Mouse (Mus musculus) limb, embryonic 10.5 days (tissue): ENCODE data around the gene Git1. TPM values are rescaled to one million over a fixed set of nuclear protein-coding genes. Genes with fewer than 3 reads are reported as not detected.

Experiments
- DNase-seq: peaks from one replicate; pipeline ENCODE4 v3.0.0-alpha.2; 2017; ENCODE audit warnings: low spot score
- H3K27ac ChIP-seq: fragments of 300-500 bp; sonication (generic); 2 replicates; pipeline ENCODE4 v1.5.1; 2016; ENCODE audit warnings: mild to moderate bottlenecking
- H3K27me3 ChIP-seq: fragments of 300-500 bp; sonication (generic); 2 replicates; pipeline ENCODE4 v1.6.1; 2016; ENCODE audit warnings: low read depth, mild to moderate bottlenecking; ENCODE audit not compliant: poor library complexity, severe bottlenecking
- H3K36me3 ChIP-seq: fragments of 300-500 bp; sonication (generic); 2 replicates; pipeline ENCODE4 v1.6.1; 2016; ENCODE audit warnings: mild to moderate bottlenecking, moderate library complexity
- H3K4me1 ChIP-seq: fragments of 300-500 bp; sonication (generic); 2 replicates; pipeline ENCODE4 v1.6.1; 2016
- H3K4me3 ChIP-seq: fragments of 300-500 bp; sonication (generic); 2 replicates; pipeline ENCODE4 v1.5.1; 2016; ENCODE audit warnings: mild to moderate bottlenecking, moderate library complexity
- H3K9me3 ChIP-seq: fragments of 300-500 bp; sonication (generic); replicated peaks from 2 replicates; pipeline ENCODE4 v1.6.1; 2016; ENCODE audit warnings: mild to moderate bottlenecking
- WGBS: fragments of 180-500 bp; shearing (Covaris S2); methylation state at CpG from one replicate; pipeline ENCODE4 v1.1.7; 2016; 5-methylcytosine and 5-hydroxymethylcytosine counted together
- polyA plus RNA-seq: library from polyadenylated mRNA; unstranded; fragments of >200 nt; fragmentation: Nextera tagmentation; extraction: Ambion mirVana; gene quantifications from 2 replicates; pipeline ENCODE4 v1.2.1, GENCODE M21; 2016

Git1 gene
- polyA plus RNA-seq, 1 experiment from 2014 or later, result 14.8 TPM

DNA sequence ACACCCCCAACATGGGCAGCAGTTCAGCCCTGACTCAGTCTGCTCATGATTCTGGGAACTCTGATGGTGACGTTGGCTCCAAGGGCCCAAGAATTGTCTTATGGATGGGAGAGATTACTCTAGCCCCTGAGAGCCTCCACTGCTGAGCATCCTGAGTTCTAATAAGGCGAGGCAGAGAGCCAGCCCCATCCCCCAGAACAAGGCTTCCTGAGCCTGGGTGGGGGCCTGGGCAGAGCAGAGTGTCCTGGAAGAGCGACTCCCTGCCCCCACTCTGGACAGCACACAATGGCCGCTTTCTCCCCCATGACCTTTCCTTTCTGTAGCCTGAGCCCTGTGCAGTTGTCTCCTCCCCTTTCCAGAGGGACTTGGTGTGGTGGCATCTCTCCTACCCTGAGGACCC lies 4.5 kb downstream of the Git1 start:
- peaks cover 79% of the 10 kb centered on the region for H3K4me1 ChIP-seq
- DNase-seq, result no peak
- no peaks in the 10 kb centered on the region for H3K27me3 ChIP-seq
- H3K4me3 ChIP-seq, result peak overlapping the region; percentile 34
- peak overlapping the region; percentile 88 for H3K27ac ChIP-seq
- H3K36me3 ChIP-seq, result peaks cover 55% of the 10 kb centered on the region
- 34% methylated on average over 4 of the region's 4 CpGs for WGBS
- H3K9me3 ChIP-seq, result no peaks in the 10 kb centered on the region

DNA sequence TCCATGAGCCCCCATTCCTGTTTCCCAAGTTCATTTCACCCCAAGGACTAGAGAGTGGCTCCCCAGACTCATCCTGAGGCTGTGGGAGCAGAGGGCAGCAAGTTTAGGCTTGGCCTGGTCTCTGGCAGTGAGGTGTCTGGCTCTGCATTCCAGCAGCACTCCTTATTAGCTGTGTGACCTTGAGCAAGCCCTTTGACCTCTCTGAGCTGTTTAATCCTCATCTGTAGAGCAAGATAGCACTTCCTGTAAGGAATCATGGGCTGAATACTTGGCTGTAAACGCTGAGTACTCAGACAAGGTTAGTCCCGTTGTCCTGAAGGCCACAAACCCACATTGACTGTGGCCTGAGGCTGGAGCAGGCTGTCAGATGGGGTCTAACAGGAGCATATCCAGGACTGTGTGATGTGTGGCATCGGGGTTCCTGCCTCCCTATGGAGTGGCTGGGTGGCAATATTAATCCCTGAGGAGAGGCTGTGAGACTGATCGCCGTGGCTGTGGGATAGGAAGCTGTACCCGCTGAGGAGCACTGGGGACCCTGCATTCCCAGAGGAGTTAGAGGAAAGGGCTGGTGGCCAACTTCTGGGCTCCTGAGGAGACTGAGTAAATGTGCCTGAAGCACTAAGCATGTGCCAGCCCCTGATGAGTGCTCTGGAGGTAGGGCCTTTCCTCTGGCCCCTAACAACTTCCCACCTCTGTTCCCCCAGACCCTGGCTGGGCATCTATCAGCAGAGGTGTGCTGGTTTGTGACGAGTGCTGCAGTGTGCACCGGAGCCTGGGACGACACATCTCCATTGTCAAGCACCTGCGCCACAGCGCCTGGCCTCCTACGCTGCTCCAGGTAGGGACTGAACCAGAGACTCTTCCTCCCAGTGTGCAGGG lies 5.1 kb downstream of the Git1 start:
- H3K27ac ChIP-seq, result peak overlapping the region; percentile 88
- peaks cover 77% of the 10 kb centered on the region for H3K4me1 ChIP-seq
- H3K4me3 ChIP-seq, result peak overlapping the region; percentile 34
- H3K27me3 ChIP-seq, result no peaks in the 10 kb centered on the region
- WGBS, result 77% methylated on average over 12 of the region's 12 CpGs
- DNase-seq, result no peak
- peaks cover 61% of the 10 kb centered on the region for H3K36me3 ChIP-seq
- no peaks in the 10 kb centered on the region for H3K9me3 ChIP-seq

DNA sequence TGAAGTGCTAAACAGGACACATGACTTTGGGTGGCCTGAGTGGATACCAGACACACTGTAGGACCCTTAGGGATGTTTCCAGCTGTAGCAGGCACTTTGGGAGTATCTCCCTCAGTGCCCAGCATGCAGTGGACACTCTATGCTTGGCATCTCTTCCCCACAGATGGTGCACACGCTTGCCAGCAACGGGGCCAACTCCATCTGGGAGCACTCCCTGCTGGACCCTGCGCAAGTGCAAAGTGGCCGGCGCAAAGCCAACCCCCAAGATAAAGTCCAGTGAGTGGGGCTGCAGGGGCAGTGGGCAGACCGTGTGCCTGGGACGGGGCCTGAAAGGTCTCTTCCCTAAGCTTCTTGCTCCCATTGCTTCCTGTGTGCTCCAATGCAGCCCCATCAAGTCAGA lies 6.0 kb downstream of the Git1 start:
- H3K36me3 ChIP-seq, result peaks cover 70% of the 10 kb centered on the region
- H3K4me3 ChIP-seq, result no peak overlapping the region
- no peak for DNase-seq
- H3K27me3 ChIP-seq, result no peaks in the 10 kb centered on the region
- H3K9me3 ChIP-seq, result no peaks in the 10 kb centered on the region
- WGBS, result 96% methylated on average over 7 of the region's 7 CpGs
- 0 out of 2 replicates have a peak overlapping the region, but pooled peaks have one; percentile 22 for H3K27ac ChIP-seq
- peaks cover 69% of the 10 kb centered on the region for H3K4me1 ChIP-seq

DNA sequence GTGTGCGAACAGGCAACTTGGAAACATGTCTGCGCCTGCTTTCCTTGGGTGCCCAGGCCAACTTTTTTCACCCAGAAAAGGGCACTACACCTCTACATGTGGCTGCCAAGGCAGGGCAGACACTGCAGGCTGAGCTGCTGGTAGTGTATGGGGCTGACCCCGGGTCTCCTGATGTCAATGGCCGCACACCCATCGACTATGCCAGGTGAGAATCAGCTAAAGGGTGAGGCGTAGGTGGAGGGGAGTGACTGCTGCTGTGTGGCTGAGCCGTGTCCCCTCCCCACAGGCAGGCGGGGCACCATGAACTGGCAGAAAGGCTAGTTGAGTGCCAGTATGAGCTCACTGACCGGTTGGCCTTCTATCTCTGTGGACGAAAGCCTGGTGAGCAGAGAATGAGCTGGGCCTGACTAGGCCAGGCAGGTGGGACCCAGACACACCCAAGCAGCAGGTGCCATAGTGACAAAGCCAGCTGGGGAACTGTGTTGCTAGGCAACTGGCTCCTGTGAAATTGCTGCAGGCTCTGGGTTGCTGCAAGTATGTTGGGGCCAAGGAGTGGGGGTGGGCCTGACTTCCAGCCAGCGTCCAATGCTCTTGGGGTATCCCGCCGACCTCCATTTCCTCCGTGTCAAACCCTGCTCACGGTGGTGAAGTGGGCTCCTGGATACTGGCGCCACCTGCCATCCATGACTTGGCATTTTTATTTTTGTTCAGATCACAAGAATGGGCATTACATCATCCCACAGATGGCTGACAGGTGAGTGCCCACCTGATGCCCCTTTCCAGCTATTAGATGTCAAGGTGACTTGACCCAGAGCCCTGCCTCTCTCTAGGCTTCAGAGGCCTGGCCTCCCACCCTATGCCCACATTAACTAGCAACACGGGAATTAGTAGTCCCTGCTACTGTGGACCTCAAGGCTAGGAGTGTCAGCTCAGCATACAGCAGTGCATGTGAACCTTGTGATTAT lies 7.3 kb downstream of the Git1 start:
- no peak for DNase-seq

DNA sequence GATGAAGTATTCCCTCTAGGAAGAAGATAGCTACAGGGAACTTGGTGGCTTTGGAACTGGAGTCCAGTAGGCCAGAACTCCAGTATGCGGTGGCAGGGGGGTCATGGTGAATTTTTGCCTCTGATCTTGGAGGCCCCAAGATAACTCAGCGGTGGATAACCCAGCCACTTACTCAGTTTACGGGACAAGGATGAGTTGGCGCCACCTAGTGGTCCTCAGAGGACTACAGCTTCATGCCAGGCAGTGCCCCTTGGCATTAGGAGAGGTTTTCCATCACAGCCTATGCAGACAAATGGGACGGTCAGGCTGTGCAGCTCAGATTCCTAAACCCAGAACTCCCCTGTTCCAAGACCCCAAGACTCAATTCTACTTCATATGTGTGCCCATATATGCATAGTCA lies 8.0 kb downstream of the Git1 start:
- H3K9me3 ChIP-seq, result no peaks in the 10 kb centered on the region
- DNase-seq, result peak; percentile 76
- peaks cover 84% of the 10 kb centered on the region for H3K36me3 ChIP-seq
- H3K4me3 ChIP-seq, result no peak overlapping the region
- H3K27ac ChIP-seq, result no peak overlapping the region; the same call in 1 of the 2 replicates
- WGBS, result 38% methylated on average over 5 of the region's 5 CpGs
- peaks cover 49% of the 10 kb centered on the region for H3K4me1 ChIP-seq
- H3K27me3 ChIP-seq, result no peaks in the 10 kb centered on the region

More for the DNA sequence above, 7.3 kb downstream of the Git1 start:
- H3K36me3 ChIP-seq, result peaks cover 82% of the 10 kb centered on the region
- H3K4me1 ChIP-seq, result peaks cover 56% of the 10 kb centered on the region
- H3K27me3 ChIP-seq, result no peaks in the 10 kb centered on the region
- H3K9me3 ChIP-seq, result no peaks in the 10 kb centered on the region
- H3K4me3 ChIP-seq, result no peak overlapping the region
- no peak overlapping the region; the same call in 1 of the 2 replicates for H3K27ac ChIP-seq
- 90% methylated on average over 17 of the region's 17 CpGs for WGBS

DNA sequence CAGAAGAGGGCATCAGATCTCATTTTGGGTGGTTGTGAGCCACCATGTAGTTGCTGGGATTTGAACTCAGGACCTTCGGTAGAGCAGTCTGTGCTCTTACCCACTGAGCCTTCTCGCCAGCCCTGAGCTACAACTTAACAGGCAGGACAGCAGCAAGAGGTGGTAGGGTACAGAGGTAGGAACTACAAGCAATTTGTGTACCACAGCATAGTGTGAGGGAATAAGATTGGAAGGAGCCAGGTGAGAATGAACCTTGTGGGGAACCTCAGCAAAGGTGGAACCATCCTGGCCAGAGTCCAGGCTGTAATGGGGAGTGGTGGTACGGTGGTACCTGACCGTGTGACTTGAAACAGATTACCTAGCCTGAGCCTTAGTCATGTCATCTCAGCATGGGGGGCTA lies 8.6 kb downstream of the Git1 start:
- Histone ChIP-seq H3K4me1 (peaks cover 44% of the 10 kb centered on the region), H3K4me3 (no peak overlapping the region), H3K27ac (no peak overlapping the region), H3K9me3 (no peaks in the 10 kb centered on the region), H3K27me3 (no peaks in the 10 kb centered on the region), H3K36me3 (peaks cover 87% of the 10 kb centered on the region)
- no peak for DNase-seq
- over 99% methylated on average over 4 of the region's 4 CpGs for WGBS

DNA sequence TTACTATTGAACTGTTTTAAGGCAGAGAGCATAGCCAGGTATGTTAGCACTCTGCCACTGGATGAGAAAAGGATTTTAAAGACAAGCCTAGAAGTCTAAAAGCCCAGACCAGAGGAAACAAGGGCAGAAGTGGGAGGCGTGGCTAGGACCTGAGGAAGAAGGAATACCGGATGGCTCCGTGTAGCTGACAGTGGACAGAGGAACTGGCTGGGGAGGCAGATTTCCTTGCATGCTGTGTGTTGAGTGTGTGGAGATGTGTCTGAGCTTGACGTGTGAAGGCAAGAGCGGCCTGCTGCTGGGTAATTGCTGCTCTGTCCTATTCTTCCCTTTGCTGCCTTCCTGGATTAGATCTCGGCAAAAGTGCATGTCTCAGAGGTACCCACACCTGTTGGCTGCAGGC lies 9.1 kb downstream of the Git1 start:
- no peak for DNase-seq
- H3K27me3 ChIP-seq, result no peaks in the 10 kb centered on the region
- H3K36me3 ChIP-seq, result peaks cover 88% of the 10 kb centered on the region
- H3K9me3 ChIP-seq, result no peaks in the 10 kb centered on the region
- peaks cover 41% of the 10 kb centered on the region for H3K4me1 ChIP-seq
- WGBS, result 83% methylated on average over 6 of the region's 6 CpGs
- no peak overlapping the region for H3K4me3 ChIP-seq
- no peak overlapping the region for H3K27ac ChIP-seq

DNA sequence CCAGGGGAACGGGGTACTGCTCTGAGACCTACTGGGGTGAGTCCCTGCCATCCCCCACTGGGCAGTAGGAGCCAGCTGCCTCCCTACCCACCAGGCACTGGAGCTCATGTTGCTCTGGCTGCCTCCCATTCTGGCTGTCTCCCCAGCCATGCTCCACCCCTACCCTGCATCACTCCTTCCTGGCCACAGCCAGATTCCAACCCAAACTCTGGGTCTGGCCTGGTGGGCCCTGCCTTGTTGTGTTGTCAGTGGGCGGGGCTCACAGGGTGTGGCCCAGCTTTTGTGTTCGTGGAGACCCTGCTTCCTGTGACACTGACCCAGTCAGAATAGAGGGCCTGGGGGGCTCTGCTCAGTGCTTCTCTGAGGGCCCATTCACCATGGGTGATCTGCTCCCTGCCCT lies 10.1 kb downstream of the Git1 start:
- Histone ChIP-seq H3K4me3 (no peak overlapping the region), H3K9me3 (no peaks in the 10 kb centered on the region), H3K36me3 (peaks cover 93% of the 10 kb centered on the region), H3K27ac (no peak overlapping the region), H3K4me1 (peaks cover 41% of the 10 kb centered on the region), H3K27me3 (no peaks in the 10 kb centered on the region)
- DNase-seq, result no peak
- WGBS, result 68% methylated on average over 3 of the region's 3 CpGs

DNA sequence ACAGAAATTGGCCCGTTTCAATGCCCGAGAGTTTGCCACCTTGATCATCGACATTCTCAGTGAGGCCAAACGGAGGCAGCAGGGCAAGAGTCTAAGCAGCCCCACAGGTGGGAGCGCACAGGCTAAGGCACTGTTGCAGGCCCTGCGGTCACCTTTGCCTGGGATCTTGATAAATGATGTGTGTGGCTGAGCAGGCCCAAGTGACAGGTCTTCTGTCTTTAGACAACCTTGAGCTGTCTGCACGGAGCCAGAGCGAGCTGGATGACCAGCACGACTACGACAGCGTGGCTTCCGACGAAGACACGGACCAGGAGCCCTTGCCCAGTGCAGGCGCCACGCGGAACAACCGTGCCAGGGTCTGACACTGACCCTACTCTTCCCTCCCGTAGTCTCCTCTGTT lies 11.0 kb downstream of the Git1 start:
- H3K4me1 ChIP-seq, result peaks cover 37% of the 10 kb centered on the region
- H3K27me3 ChIP-seq, result no peaks in the 10 kb centered on the region
- peaks cover 95% of the 10 kb centered on the region for H3K36me3 ChIP-seq
- no peak overlapping the region for H3K27ac ChIP-seq
- no peaks in the 10 kb centered on the region for H3K9me3 ChIP-seq
- 94% methylated on average over 19 of the region's 19 CpGs for WGBS
- H3K4me3 ChIP-seq, result no peak overlapping the region
- DNase-seq, result no peak

DNA sequence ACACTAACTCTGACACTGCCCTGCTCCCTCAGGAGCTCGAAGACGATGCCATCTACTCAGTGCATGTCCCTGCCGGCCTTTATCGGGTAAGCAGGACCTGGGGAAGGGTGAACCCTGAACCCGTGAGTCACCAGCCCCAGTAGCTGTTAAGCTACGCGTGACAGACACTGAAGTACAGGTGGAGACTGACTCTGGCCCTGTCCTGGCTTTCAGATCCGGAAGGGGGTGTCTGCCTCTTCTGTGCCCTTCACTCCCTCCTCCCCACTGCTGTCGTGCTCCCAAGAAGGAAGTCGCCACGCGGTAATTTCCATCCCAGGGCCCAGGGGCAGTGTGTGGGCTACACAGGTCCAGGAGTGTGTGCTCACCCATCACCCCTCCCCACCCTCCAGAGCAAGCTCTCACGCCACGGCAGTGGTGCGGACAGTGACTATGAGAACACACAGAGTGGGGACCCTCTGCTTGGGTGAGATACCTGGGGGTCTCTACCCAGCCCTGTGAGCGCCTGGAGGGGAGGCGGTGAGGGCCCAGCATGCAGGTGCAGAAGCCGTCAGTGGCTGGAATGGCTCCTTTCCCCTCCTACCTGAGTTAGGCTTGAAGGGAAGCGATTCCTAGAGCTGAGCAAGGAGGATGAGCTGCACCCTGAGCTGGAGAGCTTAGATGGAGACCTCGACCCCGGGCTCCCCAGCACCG lies 12.1 kb downstream of the Git1 start:
- H3K27me3 ChIP-seq, result no peaks in the 10 kb centered on the region
- H3K9me3 ChIP-seq, result no peaks in the 10 kb centered on the region
- no peak for DNase-seq
- 91% methylated on average over 22 of the region's 22 CpGs for WGBS
- no peak overlapping the region for H3K4me3 ChIP-seq
- peaks cover 27% of the 10 kb centered on the region for H3K4me1 ChIP-seq
- peaks cover 95% of the 10 kb centered on the region for H3K36me3 ChIP-seq
- no peak overlapping the region for H3K27ac ChIP-seq

DNA sequence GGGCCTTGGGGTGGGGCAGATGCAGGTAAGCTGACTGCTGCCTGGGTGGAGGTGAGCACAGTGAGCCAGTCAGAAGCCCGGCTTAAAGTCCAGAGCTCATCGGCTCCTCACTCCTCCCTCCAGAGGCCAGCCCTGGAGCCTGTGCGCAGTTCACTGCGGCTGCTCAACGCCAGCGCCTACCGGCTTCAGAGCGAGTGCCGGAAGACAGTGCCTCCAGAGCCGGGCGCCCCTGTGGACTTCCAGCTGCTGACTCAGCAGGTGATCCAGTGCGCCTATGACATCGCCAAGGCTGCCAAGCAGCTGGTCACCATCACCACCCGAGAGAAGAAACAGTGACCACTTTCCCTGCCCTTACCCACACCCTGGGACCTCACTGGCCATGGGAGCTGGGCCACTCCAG lies 12.9 kb downstream of the Git1 start:
- WGBS, result 96% methylated on average over 14 of the region's 14 CpGs
- Histone ChIP-seq H3K9me3 (no peaks in the 10 kb centered on the region), H3K36me3 (peaks cover 90% of the 10 kb centered on the region), H3K4me3 (no peak overlapping the region), H3K4me1 (peaks cover 19% of the 10 kb centered on the region), H3K27me3 (no peaks in the 10 kb centered on the region), H3K27ac (no peak overlapping the region)
- no peak for DNase-seq

DNA sequence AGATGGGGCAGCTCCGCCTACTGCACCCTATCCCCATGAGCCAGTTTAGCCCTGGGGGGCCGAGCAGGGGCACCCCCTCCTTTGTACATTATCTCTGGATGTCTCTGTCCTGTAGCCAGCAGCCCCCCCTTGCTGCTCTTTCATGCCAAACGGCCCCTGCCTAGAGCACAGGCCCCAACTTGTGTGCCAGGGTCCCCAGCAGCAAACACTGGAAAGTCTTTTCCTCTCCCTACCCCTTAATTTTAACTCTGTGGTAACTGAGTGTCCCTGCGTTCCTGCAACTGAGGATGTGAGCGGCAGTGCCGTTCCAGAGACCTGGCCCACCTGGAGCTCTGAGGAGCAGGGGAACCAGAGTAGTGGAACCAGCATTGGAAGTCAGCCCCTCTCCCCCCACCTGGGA lies 13.6 kb downstream of the Git1 start:
- no peaks in the 10 kb centered on the region for H3K27me3 ChIP-seq
- H3K4me3 ChIP-seq, result no peak overlapping the region
- H3K27ac ChIP-seq, result 0 out of 2 replicates have a peak overlapping the region, but pooled peaks have one; percentile 7
- no peak for DNase-seq
- no peaks in the 10 kb centered on the region for H3K9me3 ChIP-seq
- H3K36me3 ChIP-seq, result peaks cover 83% of the 10 kb centered on the region
- WGBS, result 87% methylated on average over 6 of the region's 6 CpGs
- H3K4me1 ChIP-seq, result peaks cover 17% of the 10 kb centered on the region
